19 mouse cellular contexts compared by ENCODE assay signal in the genomic region with DNA sequence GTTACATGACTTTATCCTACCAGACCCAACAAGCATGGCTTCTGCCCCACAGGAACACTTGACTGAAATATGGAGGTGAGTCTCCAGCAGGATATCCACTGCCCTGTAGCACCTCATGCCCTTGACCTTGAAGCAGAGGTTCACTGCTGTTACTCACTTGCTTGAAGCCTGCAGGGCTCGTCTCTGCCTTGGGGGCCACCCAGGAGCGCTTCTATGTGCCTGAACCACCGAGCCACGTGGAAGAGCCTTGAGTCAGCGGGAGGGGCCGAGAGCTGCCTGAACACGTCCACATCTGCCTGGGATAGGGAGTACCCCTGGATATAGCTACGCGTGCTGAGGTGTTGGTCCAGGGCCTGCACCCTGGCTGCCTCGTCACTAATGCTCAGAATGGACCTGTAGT. TPM values are rescaled to one million over a fixed set of nuclear protein-coding genes. Genes with fewer than 3 reads are reported as not detected.
"Had no signal": no experiment of that assay in that cellular context is flagged by ENCODE, and none has a peak within 500 bp of the region (broad histone marks: within the 10 kb centered on the region; RNA-seq: fewer than 3 reads in every experiment).

No protein-coding gene starts in this region.

- H3K4me2 ChIP-seq: kidney, embryonic 15.5 days; limb, embryonic 15.5 days; liver, embryonic 13.5 days; lung, embryonic 15.5 days; neural tube, embryonic 13.5 days; stomach, embryonic 15.5 days had no signal

- H3K4me1 ChIP-seq: lung, embryonic 15.5 days; midbrain, embryonic 10.5 days had no signal

- H3K27me3 ChIP-seq: kidney, embryonic 15.5 days; limb, embryonic 15.5 days; liver, embryonic 13.5 days; lung, embryonic 15.5 days; neural tube, embryonic 13.5 days; stomach, embryonic 15.5 days had no signal

- DNase-seq: kidney, adult 2 months; kidney, postnatal 25 days; layer of hippocampus, adult 9-11 months; layer of hippocampus, postnatal 36 days; liver, embryonic 13.5 days; liver, postnatal 0 days; lung, postnatal 14 days; midbrain, embryonic 14.5 days; retina, postnatal 1 day; thymus, postnatal 14 days had no signal

- ATAC-seq: liver, postnatal 0 days had no signal

- H3K9ac ChIP-seq: kidney, embryonic 15.5 days; limb, embryonic 15.5 days; liver, embryonic 13.5 days; liver, postnatal 0 days; lung, embryonic 15.5 days; neural tube, embryonic 13.5 days; stomach, embryonic 15.5 days had no signal

- H3K9me3 ChIP-seq: kidney, embryonic 15.5 days; limb, embryonic 15.5 days; liver, embryonic 13.5 days; lung, embryonic 15.5 days; midbrain, embryonic 10.5 days; neural tube, embryonic 13.5 days; stomach, embryonic 15.5 days had no signal

- H3K27ac ChIP-seq: kidney, embryonic 15.5 days; limb, embryonic 15.5 days; liver, embryonic 13.5 days; lung, embryonic 15.5 days; midbrain, embryonic 10.5 days; neural tube, embryonic 13.5 days; stomach, embryonic 15.5 days had no signal

- H3K4me3 ChIP-seq: kidney, embryonic 15.5 days; limb, embryonic 15.5 days; liver, embryonic 13.5 days; lung, embryonic 15.5 days; midbrain, embryonic 10.5 days; myocyte; neural tube, embryonic 13.5 days; stomach, embryonic 15.5 days had no signal

RNA-seq across cellular contexts. Expression of gene Tnfrsf26, which starts 36.3 kb away (rescaled TPM):
- total RNA-seq: left cerebral cortex, adult 8-10 months; left cerebral cortex, postnatal 25 days had no signal
